Mouse (Mus musculus) stomach, postnatal 0 days (tissue): ENCODE measurements around the gene Lrig2. TPM values are rescaled to one million over a fixed set of nuclear protein-coding genes. Genes with fewer than 3 reads are reported as not detected.

ENCODE experiments used
- ATAC-seq: fragments of 200-750 bp; cut with Nextera tagmentation; 2 replicates; pipeline ENCODE4 v1.8.0; 2017; ENCODE audit not compliant: low FRiP score, low TSS enrichment
- DNase-seq: peaks from one replicate; pipeline ENCODE4 v3.0.0-alpha.2; 2016; ENCODE audit warnings: low spot score
- H3K27ac ChIP-seq: fragments of 300-500 bp; sonication (generic); replicated peaks from 2 replicates; pipeline ENCODE4 v1.5.1; 2014; ENCODE audit warnings: mild to moderate bottlenecking, control low read depth
- H3K27me3 ChIP-seq: fragments of 300-500 bp; sonication (generic); 2 replicates; pipeline ENCODE4 v1.6.1; 2014; ENCODE audit warnings: low read length; ENCODE audit not compliant: control insufficient read depth, insufficient read depth
- H3K36me3 ChIP-seq: fragments of 300-500 bp; sonication (generic); 2 replicates; pipeline ENCODE4 v1.6.1; 2014; ENCODE audit warnings: low read length, mixed read lengths; ENCODE audit not compliant: control insufficient read depth, insufficient read depth
- H3K4me1 ChIP-seq: fragments of 300-500 bp; sonication (generic); replicated peaks from 2 replicates; pipeline ENCODE4 v1.6.1; 2014; ENCODE audit warnings: antibody characterized with exemption; ENCODE audit not compliant: control insufficient read depth, insufficient read depth
- H3K4me2 ChIP-seq: fragments of 300-500 bp; sonication (generic); replicated peaks from 2 replicates; pipeline ENCODE4 v1.6.1; 2014; ENCODE audit warnings: low read depth, mild to moderate bottlenecking, control low read depth, moderate library complexity
- H3K4me3 ChIP-seq: fragments of 300-500 bp; sonication (generic); 2 replicates; pipeline ENCODE4 v1.5.1; 2014; ENCODE audit warnings: low read depth, low read length, control low read depth
- H3K9ac ChIP-seq: fragments of 300-500 bp; sonication (generic); 2 replicates; pipeline ENCODE4 v1.6.1; 2014; ENCODE audit warnings: mild to moderate bottlenecking, low read length, control low read depth, mixed read lengths
- H3K9me3 ChIP-seq: fragments of 300-500 bp; sonication (generic); 2 replicates; pipeline ENCODE4 v1.6.1; 2016; ENCODE audit warnings: low read length; ENCODE audit not compliant: control insufficient read depth
- CTCF ChIP-seq: IDR thresholded peaks from 2 replicates; pipeline ENCODE4 v1.5.1; 2016; ENCODE audit warnings: antibody characterized with exemption, low read depth, mild to moderate bottlenecking, moderate library complexity
- EP300 ChIP-seq: optimal IDR thresholded peaks from 2 replicates; pipeline ENCODE3; 2016; ENCODE audit warnings: antibody characterized with exemption
- WGBS: fragments of 180-500 bp; shearing (Covaris S2); extraction: QIAGEN DNeasy Blood & Tissue Kit; methylation state at CpG from one replicate; pipeline ENCODE4 v1.1.7; 2014; 5-methylcytosine and 5-hydroxymethylcytosine counted together
- polyA plus RNA-seq: library from polyadenylated mRNA; unstranded; fragments of >200 nt; fragmentation: Nextera tagmentation; extraction: Ambion mirVana; gene quantifications from 2 replicates; pipeline ENCODE4 v1.2.1, GENCODE M21; 2015

Lrig2 gene
- polyA plus RNA-seq, 1 experiment from 2014 or later: 6.0 TPM

- Histone ChIP-seq H3K4me1 (no peaks in the 10 kb centered on the region), H3K9me3 (no peaks in the 10 kb centered on the region), H3K9ac (no peak overlapping the region), H3K36me3 (no peaks in the 10 kb centered on the region), H3K4me3 (no peak overlapping the region), H3K27ac (no peak overlapping the region), H3K4me2 (no peak overlapping the region), H3K27me3 (no peaks in the 10 kb centered on the region)
- WGBS: 64% methylated on average over 11 of the region's 11 CpGs
- TF ChIP-seq CTCF (no peak), EP300 (no peak)
- DNase-seq (no peak), ATAC-seq (no peak)
Observed at GRCm38 (mm10) chr3:104396067-104396735, 115.5 kb downstream of the Lrig2 start.

- Histone ChIP-seq H3K4me2 (no peak overlapping the region), H3K27me3 (no peaks in the 10 kb centered on the region), H3K36me3 (no peaks in the 10 kb centered on the region), H3K9ac (no peak overlapping the region), H3K4me3 (no peak overlapping the region), H3K27ac (no peak overlapping the region), H3K9me3 (no peaks in the 10 kb centered on the region), H3K4me1 (no peaks in the 10 kb centered on the region)
- TF ChIP-seq CTCF: no peak
- TF ChIP-seq EP300: no peak
- no peak for ATAC-seq
- no peak for DNase-seq
- WGBS: 66% methylated on average over 10 of the region's 10 CpGs
Observed at GRCm38 (mm10) chr3:104390072-104390471, 121.6 kb downstream of the Lrig2 start.

GRCm38 (mm10) chr3:104389449-104389848 lies 122.3 kb downstream of the Lrig2 start:
- DNase-seq (no peak), ATAC-seq (no peak)
- TF ChIP-seq CTCF (no peak), EP300 (no peak)
- 92% methylated on average over 2 of the region's 2 CpGs for WGBS
- no peaks in the 10 kb centered on the region for H3K9me3 ChIP-seq
- H3K36me3 ChIP-seq: no peaks in the 10 kb centered on the region
- H3K27ac ChIP-seq: no peak overlapping the region
- no peak overlapping the region for H3K4me3 ChIP-seq
- H3K9ac ChIP-seq: no peak overlapping the region
- no peaks in the 10 kb centered on the region for H3K4me1 ChIP-seq
- H3K4me2 ChIP-seq: no peak overlapping the region
- no peaks in the 10 kb centered on the region for H3K27me3 ChIP-seq

- Histone ChIP-seq H3K4me3 (no peak overlapping the region), H3K27me3 (no peaks in the 10 kb centered on the region), H3K9me3 (no peaks in the 10 kb centered on the region), H3K4me2 (no peak overlapping the region), H3K27ac (no peak overlapping the region), H3K36me3 (no peaks in the 10 kb centered on the region), H3K9ac (no peak overlapping the region), H3K4me1 (0 out of 2 replicates have a peak, but pooled peaks cover 2% of the 10 kb centered on the region)
- WGBS: 50% methylated on average over 8 of the region's 8 CpGs
- ATAC-seq: 0 out of 2 replicates have a peak, but pooled peaks have one; percentile 54
- DNase-seq: peak; percentile 33
- TF ChIP-seq CTCF (no peak), EP300 (no peak)
Observed at GRCm38 (mm10) chr3:104385587-104385986, 126.1 kb downstream of the Lrig2 start.

- H3K36me3 ChIP-seq: no peaks in the 10 kb centered on the region
- peak overlapping the region; percentile 41; the same call in 1 of the 2 replicates for H3K9ac ChIP-seq
- H3K27ac ChIP-seq: peak overlapping the region; percentile 40; the same call in 1 of the 2 replicates
- H3K27me3 ChIP-seq: no peaks in the 10 kb centered on the region
- H3K4me2 ChIP-seq: peak overlapping the region; percentile 30
- H3K9me3 ChIP-seq: no peaks in the 10 kb centered on the region
- H3K4me3 ChIP-seq: no peak overlapping the region
- no peak for TF ChIP-seq CTCF
- no peak for TF ChIP-seq EP300
- DNase-seq (peak; percentile 20), ATAC-seq (no peak)
- 40% methylated on average over 9 of the region's 9 CpGs for WGBS
- H3K4me1 ChIP-seq: 0 out of 2 replicates have a peak, but pooled peaks cover 2% of the 10 kb centered on the region
Observed at GRCm38 (mm10) chr3:104383681-104384341, 127.9 kb downstream of the Lrig2 start.

- TF ChIP-seq CTCF (no peak), EP300 (no peak)
- H3K9me3 ChIP-seq: no peaks in the 10 kb centered on the region
- WGBS: 85% methylated on average over 3 of the region's 3 CpGs
Observed at GRCm38 (mm10) chr3:104378228-104378627, 133.5 kb downstream of the Lrig2 start.

More at GRCm38 (mm10) chr3:104378228-104378627, 133.5 kb downstream of the Lrig2 start:
- Histone ChIP-seq H3K4me3 (no peak overlapping the region), H3K4me1 (0 out of 2 replicates have a peak, but pooled peaks cover 1% of the 10 kb centered on the region), H3K36me3 (no peaks in the 10 kb centered on the region), H3K27ac (no peak overlapping the region), H3K9ac (no peak overlapping the region), H3K4me2 (no peak overlapping the region), H3K27me3 (no peaks in the 10 kb centered on the region)
- ATAC-seq: no peak
- DNase-seq: no peak
